Mouse (Mus musculus): ENCODE data around the gene Ptges.

- TF ChIP-seq GATA1 (IDR thresholded peaks at IDR 0.05; ENCODE audit: borderline replicate concordance, low read length): no peak
- no peak for TF ChIP-seq POLR2AphosphoS5 (IDR thresholded peaks at IDR 0.05; ENCODE audit: insufficient replicate concordance, low read depth, low read length)
- TF ChIP-seq CTCF (IDR thresholded peaks at IDR 0.05; ENCODE audit: low read depth, low read length): no peak
- no peak for TF ChIP-seq TAL1 (conservative IDR thresholded peaks at IDR 0.05; ENCODE audit: low read depth, low read length)
- no peak for TF ChIP-seq GATA2 (IDR thresholded peaks at IDR 0.05; ENCODE audit: borderline replicate concordance, low read depth, low read length)
These were observed 14.3 kb downstream of the Ptges start for GRCm38 (mm10) chr2:30915376-30915775.
